Mouse (Mus musculus) lung, postnatal 25 days (tissue): ENCODE results near the gene Slc22a23.

Experiments
- DNase-seq: peaks from one replicate; pipeline ENCODE4 v3.0.0; 2022; ENCODE audit warnings: low spot score

The Slc22a23 gene

DNA sequence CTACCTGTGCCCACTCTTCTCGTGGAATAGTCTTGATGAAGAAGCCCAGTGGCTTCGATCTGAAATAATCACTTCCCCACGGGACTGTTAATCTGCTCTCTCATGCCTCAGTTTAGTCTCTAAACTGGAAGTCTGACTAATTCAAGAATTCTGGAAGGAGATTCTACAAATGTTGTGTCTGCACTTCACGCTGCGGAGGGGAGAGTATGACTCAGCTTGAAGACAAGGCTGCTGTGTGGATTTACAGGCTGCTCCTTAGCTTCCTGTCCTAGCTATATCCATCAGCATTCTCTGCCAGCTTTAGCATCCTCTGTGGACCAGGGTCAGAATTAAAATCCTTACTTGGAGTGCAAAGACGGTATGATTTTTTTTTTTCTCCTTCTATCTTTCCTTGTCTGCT, 112.0 kb downstream of the Slc22a23 start:
- no peak for DNase-seq

DNA sequence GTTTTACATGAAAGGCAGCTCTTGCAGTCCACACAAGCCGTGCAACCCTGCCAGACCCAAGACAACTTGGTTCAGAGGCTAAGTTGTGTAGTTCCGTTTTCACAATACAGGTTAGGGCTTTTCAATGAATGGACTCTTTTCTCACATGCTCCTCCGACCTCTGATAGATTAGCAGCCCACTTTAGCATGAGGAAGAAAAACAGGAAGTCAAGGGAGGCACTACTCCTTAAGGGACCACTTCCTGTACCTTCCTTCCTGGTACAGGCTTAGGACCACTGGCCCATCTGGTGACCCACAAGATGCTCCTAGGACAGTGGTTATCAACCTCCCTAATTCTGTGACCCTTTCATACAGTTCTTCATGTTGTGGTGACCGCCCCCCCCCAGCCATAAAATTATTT, 116.1 kb downstream of the Slc22a23 start:
- DNase-seq, result no peak

DNA sequence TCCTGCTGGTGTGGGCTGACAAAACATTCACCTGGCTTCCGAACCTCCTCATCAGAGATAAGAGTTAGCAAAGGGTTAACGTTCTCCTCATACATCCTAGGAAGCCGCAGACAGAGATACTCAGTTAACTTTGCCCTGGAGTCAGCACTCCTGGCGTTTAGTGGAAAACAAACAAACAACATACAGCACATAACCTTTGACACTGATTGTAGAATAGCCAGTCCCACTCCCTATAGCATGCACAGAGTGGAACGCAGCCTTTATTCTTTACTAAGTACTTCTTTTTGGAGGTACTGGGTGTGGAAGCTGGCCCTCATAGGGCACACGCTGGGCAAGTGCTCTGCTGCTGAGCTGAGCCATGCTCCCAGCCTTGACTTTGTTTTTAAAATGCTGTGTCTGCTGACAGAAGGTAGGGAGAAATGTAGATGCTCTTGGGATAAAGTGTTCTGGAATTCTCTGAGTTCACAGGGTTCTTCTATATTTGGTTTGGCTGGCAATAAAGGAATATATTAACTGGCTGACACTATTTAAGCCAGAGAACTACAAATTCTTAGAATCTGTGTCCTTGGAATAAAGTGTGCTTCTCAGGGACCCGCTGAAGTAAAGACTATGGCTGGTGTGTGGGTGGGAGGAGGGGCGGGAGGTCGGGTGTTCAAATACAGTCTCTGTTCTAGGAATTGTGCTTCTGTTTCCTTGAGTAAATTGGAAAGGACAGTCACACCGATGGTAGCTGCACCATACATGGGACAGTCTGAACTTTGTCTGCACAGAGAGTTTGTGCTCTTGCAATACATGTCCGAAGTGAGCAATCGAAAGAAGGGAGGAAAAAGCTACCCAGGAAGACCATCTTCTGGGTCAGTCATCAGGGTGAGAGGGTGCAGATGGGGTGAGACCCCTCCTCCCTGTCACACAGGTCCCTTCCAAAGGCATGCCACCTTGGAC, 117.0 kb downstream of the Slc22a23 start:
- DNase-seq, result no peak

DNA sequence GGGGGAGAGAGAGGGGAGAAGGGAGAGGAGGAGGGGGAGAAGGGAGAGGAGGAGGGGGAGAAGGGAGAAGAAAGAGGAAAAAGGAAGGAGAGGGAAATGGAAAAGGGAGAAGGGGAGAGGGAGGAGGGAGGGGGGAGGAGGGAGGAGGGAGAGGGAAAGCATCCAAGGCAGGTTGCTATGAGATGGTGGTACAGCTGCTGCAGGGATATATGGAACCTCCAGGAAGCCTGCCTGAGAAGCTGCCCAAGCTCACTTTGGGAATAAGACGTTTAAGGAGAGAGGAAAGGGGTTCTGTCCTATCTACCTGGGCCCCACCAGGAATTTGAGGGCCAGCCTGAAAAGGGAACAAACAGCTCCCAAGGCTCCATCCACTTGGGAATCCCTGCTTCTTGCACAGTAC, 118.0 kb downstream of the Slc22a23 start:
- DNase-seq, result no peak

DNA sequence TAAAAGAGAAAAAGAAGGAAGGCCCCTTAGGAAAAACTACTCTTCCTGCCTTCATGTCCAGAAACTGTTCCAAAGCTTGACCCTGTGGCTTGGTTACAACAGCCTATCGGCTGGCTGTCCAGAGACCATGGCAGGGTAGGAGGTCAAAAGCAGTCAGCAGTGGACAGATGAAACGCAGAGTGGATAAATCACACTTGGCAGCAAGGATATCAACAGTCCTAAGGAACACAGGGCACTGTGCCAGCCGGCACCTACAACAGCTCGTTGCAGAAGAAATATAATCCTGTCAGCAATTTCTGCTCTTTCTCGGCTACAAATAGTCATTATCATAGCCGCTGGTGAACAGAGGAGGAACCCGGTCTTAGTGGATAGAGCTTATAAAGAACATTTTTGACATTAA, 122.0 kb downstream of the Slc22a23 start:
- peak; percentile 41 for DNase-seq

DNA sequence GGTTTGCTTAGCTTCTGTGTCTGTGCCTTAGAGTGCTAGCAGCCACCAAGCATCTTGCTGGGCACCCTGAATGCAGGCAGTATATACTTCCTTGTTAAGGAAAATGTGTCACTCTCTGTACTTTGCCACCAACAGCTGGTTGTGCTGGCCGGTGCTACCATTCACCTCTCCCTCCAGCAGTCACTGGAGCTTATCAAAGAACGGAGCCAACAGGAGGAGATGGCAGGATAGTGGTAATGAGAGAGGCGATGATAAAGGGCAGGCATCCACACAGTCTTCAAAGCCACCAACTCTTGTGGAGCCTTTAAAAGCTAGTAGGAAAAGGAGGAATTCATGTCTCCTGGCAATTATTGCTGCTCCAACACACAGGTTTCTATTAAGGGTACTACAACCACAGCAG, 125.3 kb downstream of the Slc22a23 start:
- DNase-seq, result no peak

DNA sequence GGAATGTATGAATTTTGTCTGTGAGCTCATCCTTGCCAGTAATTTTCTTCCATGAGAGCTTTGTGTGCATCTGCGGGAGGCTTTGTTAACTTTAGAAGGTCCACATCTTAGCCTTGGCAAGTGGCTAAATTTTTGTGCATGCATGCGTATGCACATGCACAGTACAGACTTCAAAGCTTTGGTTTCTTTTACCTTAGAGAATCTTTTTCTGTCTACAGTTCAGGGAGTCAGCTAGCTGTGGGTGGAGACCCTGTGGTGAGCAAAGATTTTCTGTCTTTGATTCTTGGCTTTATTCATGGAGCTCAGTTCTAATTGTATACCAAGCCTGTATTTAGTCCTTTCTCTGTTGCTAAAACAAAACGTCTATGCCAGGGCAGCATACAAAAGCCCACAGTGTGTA, 126.2 kb downstream of the Slc22a23 start:
- no peak for DNase-seq

DNA sequence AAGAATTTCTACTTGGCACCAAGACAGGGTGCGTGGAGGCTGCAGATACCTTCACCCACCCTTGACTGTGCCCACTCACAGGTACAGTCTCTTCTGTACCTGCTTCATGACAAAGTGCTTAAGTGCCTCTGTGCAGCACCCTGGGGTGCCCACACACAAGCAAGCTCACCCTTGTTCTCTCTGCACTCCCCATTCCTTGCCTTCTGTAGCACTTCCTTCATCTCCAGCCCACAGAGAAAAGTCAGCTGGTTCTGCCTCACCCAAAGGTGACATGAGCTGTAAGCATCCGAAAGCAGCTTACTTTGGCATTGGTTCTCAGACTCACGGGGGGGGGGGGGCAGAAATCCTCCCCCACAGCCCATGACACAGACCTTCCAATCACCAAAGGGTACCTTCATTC, 130.1 kb downstream of the Slc22a23 start:
- no peak for DNase-seq

DNA sequence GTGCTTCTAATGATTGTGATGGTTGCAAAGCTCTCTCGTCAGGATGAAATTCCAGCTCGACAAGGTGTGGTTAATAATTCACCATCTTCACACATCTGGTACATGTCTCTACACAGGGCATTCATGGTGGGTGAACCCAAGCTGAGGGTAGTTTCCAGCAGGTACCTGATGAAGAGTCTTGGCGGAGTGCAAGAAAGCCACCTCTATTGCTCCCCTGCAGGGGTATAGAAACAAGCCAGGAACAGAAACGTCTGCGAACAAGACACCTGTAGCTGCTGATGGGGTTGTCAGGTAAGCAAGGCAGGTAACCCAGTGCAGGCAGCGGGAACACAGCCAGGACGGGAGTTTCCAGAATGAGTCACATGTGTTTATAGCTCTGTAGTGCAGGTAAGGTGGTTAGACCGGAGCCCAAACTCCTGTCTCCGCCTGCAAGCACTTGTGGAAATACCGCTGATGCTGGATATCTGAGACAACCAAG, 132.2 kb downstream of the Slc22a23 start:
- peak; percentile 77 for DNase-seq

DNA sequence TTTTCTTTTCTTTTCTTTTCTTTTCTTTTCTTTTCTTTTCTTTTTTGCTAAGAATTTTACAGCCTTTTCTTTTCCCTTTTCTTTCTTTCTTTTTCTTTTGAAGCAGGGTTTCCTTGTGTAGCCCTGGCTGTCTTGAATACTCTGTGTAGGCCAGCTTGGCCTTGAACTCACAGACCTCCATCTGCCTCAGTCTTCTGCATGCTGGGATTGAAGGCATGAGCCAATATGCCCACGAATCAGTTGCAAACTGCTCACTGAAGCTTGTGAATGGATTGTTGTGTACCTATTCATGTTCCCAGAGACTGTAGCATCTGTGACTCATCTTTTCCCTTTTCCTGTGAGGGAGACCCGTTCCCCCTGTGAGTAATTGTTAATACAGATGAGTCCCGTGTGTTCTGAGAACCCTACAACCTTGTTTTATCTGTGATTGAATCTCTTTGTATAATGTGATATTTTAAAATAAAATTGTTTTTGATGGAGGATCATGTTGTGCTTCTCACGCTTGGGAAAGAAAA, 133.7 kb downstream of the Slc22a23 start:
- no peak for DNase-seq

DNA sequence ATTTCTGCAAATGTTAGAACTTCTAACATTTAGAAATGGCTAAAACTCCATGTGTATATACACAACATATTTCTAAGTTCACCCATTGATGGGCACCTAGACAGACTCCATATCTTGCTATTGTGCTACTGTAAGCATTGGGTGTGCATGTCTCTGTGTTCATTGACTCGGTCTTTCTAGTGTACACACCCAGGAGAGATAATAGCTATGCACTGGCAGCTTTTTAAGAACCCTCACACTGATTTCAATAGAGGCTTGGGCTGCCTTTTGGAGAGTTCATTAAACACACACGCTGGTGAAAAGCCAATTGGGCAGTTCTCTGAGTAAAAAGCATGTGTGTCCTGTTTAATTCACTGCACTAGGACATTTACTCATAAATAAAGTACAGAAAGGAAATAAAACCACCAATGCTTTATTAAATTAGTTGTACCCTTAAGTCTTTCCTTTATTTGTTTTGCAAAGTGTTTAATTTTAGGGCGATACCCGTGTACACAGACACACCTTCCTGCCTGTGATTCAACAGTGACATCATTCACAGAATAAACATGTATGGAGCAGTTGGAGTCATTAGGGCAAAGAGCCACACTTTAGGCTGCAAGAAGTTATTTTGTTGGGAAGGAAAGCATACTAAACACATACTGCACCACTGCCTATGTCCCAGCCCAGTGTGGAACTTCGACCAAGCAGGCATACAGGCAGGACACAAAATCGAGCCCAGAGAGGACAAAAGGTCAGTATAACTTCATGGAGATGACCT, 137.1 kb downstream of the Slc22a23 start:
- DNase-seq, result peak; percentile 53

DNA sequence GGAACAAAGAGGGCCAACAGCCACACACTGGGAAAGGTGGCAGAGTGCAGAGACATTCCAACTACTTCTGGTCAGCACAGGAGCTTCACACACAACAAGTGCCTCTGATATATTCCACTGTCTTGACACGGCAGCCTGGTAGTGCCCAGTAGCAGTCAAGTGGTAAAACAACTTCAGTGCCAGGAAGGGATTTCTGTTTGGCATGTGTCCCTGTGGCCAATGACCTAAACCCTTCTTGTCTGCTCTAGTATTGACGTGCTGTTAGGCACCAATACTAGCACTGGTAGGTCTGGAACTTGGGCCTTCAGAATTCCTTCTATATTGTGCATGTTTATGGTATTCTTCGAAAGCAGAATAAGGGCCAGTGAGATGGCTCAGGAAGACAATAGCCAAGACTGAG, 139.8 kb downstream of the Slc22a23 start:
- DNase-seq, result no peak

DNA sequence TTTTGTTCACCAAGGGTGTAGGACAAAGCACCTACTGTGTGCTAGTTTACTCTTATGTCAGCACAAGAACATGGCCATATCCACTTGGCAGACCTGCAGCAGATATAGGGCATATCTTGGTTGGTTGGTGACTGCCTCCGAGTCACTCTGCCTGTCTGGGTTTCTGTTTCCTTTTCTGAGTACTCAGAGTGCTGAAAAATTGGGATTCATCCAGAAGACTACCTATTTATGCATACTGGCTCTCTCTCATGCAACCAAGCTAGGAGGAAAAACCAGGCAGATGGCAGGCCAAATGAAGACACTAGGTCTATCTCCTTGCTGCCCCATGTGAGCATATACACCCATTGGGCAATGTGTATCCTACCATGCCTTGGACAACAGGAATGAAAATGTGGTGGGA, 149.3 kb downstream of the Slc22a23 start:
- no peak for DNase-seq

DNA sequence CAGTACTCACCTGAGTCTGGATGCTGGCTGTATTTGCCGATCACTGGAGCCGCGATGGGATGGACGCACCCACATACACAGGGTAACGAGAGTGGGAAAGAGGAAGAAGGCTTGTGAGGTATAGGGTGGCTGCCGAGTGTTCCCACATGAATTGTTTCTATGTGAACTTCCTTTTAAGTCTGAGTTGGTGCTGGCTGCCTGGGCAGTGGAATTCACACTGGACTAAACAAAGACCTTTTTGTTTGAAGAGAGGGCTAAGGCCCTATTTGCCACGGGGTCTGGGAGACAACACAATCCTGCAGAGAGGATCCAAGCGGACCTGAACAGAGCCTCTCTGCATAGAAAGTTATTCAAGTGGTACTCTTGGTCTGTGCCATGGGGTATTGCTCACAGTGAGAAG, 151.6 kb downstream of the Slc22a23 start:
- no peak for DNase-seq

DNA sequence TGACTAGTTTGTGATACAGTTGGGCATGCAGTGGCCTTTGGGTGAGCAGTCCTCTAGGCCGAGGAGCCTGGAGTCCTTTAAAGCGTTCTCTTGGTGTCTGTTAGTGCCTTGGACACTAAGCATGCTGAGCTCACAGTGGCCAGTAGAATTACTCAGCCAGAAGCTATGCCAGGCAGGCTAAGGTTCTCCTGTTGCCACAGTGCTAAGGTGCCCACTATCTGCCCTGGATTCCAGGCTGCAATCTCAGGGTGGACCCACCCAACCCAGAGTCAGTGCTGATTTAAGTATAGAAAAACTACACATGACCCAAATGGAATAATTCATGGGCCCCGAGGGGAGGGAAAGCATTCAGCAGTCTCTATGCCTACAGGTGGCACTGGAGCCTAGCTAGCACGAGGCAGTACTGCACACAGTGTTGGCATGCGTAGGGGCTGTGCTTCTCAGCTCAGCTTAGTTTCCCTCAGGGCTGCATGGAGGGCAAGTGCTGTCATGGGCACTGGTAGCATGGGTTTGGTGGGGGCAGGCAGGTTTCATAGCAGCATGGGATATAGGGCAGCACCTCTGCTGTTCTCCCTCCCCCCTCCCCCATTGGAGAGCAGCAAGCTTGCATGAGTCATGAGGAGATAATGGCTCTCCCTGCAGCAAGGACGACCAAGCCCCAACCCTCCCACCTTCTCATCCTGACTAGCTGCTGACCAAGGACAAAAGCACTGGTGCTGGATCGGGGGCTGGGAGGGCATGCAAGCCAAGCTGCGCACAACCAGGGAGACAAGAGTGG, 152.4 kb downstream of the Slc22a23 start:
- DNase-seq, result no peak

DNA sequence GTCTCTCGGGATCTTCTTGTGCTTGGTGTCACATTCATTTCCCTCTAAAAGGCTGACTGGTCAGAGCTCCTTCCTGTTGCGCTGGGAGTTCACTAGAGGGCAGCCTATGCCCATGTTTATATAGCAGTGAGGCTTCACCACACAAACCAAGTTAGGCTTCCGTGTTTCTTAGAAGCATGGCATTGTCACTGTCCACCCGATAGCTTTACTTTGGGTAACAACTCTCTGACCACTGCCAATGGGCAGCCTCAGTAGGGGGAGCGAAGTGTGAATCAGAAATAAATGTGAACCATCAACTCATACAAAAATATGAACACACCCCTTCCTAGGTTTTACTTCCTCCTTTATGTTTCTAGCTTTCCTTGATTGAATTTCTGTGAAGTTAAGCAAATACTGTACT, 157.4 kb downstream of the Slc22a23 start:
- DNase-seq, result peak; percentile 82

DNA sequence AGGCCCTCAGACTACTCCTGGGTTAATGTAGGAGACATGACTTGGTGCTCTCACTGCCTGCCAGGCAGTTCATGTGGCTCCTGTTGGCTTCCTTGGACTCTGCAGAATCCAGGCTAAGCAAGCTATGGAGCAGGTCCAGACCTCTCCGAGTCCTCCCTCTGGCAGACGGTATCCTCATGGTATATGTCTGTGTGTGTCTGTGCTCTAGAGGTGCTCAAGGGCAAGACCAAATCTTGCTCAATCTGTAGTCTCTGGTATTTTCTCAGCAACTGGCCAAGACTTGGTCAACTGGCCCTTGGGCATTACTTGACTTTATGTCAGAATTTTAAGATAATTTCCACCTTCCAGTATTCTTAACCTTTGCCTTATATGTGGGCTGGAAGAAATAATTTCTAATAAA, 159.6 kb downstream of the Slc22a23 start:
- DNase-seq, result no peak

DNA sequence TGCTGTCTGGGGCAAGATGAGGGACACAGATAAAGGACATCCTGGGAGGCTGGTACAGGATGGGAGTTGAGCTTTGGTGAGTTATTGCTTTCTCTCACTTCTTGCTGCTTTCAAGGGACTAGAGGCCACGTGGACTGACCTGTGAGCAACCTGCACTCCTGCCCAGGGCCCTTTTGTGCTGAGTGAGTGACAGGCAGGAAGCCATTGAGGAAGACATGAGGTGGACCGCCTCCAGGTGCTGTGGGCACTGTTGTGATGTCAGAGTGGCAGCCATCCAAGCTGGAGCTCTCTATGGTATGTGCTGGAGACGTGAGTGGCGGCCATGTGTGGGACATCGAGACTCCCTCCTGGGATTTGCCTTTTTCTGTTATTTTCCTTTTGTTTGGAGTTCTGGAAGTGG, 163.4 kb downstream of the Slc22a23 start:
- DNase-seq, result no peak

DNA sequence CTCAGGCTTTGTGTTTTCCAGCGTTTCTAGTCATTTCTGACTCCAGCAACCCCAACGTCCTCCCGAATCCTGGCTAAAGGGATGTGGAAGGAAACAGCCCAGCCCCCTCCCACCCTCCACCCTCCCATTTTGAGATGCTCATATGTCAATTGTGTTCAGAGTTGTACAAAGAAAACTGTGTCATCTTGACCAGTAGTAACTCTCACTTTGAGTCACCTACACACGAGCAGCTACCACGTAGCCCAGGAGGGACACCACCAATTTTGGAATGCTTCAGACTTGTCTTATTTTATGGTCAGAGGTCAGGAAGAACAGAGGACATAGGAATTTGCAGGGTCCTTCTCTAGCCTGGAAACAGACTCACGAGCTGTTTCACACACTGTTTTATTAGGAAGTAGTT, 171.0 kb downstream of the Slc22a23 start:
- DNase-seq, result no peak

DNA sequence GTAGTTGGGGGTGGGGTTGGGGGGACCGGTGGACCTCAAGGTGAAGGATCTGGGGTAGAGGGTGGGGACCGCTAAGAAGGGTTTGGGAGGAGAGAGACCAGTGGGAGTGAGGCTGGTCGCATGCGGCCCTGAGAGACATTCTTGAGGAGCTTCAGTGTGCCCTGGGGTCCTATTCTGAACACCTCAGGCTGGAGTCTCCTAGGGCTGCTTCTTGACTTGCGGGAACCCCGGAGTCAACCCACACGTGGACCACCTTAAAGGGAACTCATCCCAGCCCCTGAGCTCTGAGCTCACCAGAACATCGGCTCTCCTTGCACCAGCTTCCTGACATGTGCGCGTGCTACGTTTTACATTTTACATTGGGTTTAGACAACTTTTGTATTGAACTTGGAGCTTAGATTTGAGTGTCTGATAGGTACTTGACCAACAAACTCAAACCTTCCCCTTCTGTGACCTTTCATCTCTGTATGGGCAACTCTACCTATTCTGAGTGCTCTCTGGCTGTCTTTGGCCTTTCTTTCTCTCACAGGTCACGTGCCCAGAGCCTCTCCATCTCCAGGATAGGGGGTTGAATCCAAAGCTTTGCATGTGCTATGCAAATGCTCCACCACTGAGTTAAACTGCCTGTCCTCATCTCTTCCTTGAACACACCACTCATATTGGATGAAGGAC, 181.5 kb downstream of the Slc22a23 start:
- DNase-seq, result no peak

DNA sequence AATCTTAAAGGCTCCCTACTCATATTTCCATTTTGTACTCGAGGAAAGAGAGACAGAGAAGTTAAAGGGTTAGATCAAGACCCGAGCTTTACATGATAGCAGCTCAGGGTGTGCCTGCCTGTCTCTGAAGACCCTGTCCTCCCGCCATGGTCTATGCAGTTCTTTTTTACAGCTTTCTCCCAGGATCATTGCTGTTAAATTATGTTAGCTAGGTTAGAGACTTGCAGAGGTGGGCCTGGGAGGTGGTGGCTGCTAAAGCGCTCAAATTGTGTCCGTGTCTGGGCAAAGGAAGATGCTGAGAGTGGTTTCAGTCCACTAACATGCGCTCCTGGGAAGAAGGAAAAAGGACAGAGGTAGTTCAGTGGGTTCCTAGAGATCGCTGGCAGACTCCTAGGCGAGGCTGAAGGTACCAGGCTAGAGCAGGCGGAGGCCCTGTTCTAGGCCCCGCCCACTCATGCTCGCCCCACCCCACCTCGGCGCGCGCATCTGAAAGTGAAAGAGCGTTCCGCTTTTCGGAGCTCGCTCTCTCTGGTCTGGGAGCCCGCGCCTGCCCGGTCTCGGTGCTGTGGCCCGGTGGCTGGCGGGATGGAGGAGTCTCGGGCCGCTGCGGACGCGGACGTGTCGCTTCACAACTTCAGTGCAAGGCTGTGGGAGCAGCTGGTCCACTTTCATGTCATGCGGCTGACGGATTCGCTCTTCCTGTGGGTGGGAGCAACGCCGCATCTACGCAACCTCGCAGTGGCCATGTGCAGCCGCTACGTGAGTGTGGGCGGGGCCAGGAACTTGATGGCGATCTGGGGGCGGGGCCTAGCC, 182.3 kb downstream of the Slc22a23 start, which contains the start of gene Psmg4:
Gene Psmg4 (plus strand): TSS at position 474 of the 813 bp plus-strand sequence.
- DNase-seq, result peak; percentile 93
